Mouse (Mus musculus) thymus, adult 2 months (tissue): Measurements from ENCODE around the gene Hfe2. TPM values are rescaled to one million over a fixed set of nuclear protein-coding genes. Genes with fewer than 3 reads are reported as not detected.
"Not testable (repeated sequence)": the region's sequence is repeated elsewhere in the genome, so short reads cannot be mapped to it uniquely, and the experiment has no call there.

Experiments
- DNase-seq: peaks from one replicate; pipeline ENCODE4 v3.0.0; 2021
- H3K27ac ChIP-seq: fragments of 200-500 bp; 2 replicates; pipeline ENCODE4 v1.5.1; 2012; ENCODE audit warnings: low read length, control low read depth; ENCODE audit not compliant: control insufficient read depth, insufficient read depth
- H3K27me3 ChIP-seq: fragments of 200-500 bp; 2 replicates; pipeline ENCODE4 v1.6.1; 2012; ENCODE audit warnings: mild to moderate bottlenecking, low read length, moderate library complexity, mixed read lengths; ENCODE audit not compliant: control insufficient read depth, insufficient read depth
- H3K36me3 ChIP-seq: fragments of 200-500 bp; 2 replicates; pipeline ENCODE4 v1.6.1; 2012; ENCODE audit warnings: mild to moderate bottlenecking, low read length, moderate library complexity; ENCODE audit not compliant: control insufficient read depth, insufficient read depth
- H3K4me1 ChIP-seq: fragments of 200-500 bp; replicated peaks from 2 replicates; pipeline ENCODE4 v1.6.1; 2012; ENCODE audit warnings: low read length; ENCODE audit not compliant: control insufficient read depth, insufficient read depth
- H3K4me3 ChIP-seq: fragments of 200-500 bp; 2 replicates; pipeline ENCODE4 v1.5.1; 2012; ENCODE audit warnings: mild to moderate bottlenecking, low read length, control low read depth, moderate library complexity; ENCODE audit not compliant: control insufficient read depth, insufficient read depth
- CTCF ChIP-seq: fragments of 200-500 bp; IDR thresholded peaks from 2 replicates; pipeline ENCODE4 v1.5.1; 2012; ENCODE audit warnings: mild to moderate bottlenecking, control low read depth, low read length, moderate library complexity, borderline replicate concordance; ENCODE audit not compliant: control insufficient read depth, poor library complexity, insufficient read depth; ENCODE audit errors: extremely low read depth
- POLR2A ChIP-seq: fragments of 200-500 bp; IDR thresholded peaks from 2 replicates; pipeline ENCODE4 v1.6.1; 2012; ENCODE audit warnings: mild to moderate bottlenecking, low read length, control low read depth, moderate library complexity; ENCODE audit not compliant: control insufficient read depth, poor library complexity, insufficient read depth; ENCODE audit errors: extremely low read depth
- WGBS: fragments of 180-500 bp; shearing (Covaris S2); methylation state at CpG from one replicate; pipeline ENCODE4 v1.1.7; 2018; 5-methylcytosine and 5-hydroxymethylcytosine counted together
- polyA plus RNA-seq: library from polyadenylated mRNA; depleted of rRNA; stranded (reverse); fragments of >200 nt; gene quantifications from 2 replicates; pipeline ENCODE4 v1.2.3, GENCODE M21; 2012

Hfe2 gene
- polyA plus RNA-seq, 1 experiment: 10.4 TPM

DNA sequence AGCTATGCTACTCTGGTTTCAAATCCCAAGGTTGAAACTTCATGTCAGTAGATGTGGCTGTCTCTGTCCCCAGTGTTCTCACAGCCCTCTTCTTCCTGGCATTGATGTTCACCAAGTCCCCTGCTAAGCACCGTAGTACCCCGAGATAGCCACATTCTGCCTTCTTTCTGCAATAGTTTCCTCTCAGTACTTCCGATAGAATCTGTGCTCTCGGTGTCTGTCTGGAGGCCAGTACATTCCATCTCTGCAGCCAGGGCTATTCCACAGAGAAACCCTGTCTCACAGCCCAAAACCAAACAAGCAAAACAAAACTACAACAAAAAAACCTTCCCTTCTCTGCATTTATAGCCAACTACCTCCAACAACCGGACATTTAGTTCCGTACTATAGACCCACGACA lies 28.8 kb upstream of the Hfe2 start:
- H3K36me3 ChIP-seq: no peaks in the 10 kb centered on the region
- peaks cover 4% of the 10 kb centered on the region for H3K4me1 ChIP-seq
- no peak overlapping the region for H3K4me3 ChIP-seq
- TF ChIP-seq POLR2A (no peak), CTCF (no peak)
- WGBS: 93% methylated on average over 7 of the region's 7 CpGs
- DNase-seq: no peak
- H3K27me3 ChIP-seq: no peaks in the 10 kb centered on the region
- no peak overlapping the region for H3K27ac ChIP-seq

DNA sequence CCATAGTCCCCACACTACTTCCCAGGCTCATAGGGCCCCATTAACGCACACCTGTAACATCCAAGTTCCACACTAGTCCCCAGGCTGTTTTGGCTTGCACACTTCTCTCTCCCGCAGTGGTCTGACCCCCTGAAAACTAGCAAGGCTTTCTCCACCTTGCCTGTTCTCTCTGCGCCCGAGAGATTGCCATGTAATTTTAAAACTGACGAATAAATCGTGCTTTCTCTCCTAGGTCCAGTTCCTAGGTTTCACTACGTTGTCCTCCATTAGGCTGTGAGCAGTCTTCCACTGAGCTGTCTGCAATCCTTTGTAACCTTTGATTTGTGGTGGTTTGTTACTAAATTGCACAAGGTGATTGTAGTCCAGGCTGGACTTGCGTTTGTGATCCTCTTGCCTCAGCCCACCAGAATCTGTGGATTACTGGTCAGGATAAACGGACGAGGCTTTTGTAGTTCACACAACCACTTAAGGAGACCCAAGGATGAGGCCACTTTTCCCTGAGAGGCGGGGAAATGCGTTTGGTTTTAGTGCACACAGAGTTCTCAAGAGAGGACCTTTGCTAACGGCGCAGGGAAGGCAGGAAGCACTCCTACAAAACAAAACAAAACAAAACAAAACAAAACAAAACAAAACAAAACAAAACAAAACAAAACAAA lies 28.2 kb upstream of the Hfe2 start:
- H3K4me1 ChIP-seq, H3K4me3 ChIP-seq, H3K36me3 ChIP-seq, H3K27me3 ChIP-seq, DNase-seq, H3K27ac ChIP-seq: not testable (repeated sequence)
- WGBS: 82% methylated on average over 14 of the region's 14 CpGs

DNA sequence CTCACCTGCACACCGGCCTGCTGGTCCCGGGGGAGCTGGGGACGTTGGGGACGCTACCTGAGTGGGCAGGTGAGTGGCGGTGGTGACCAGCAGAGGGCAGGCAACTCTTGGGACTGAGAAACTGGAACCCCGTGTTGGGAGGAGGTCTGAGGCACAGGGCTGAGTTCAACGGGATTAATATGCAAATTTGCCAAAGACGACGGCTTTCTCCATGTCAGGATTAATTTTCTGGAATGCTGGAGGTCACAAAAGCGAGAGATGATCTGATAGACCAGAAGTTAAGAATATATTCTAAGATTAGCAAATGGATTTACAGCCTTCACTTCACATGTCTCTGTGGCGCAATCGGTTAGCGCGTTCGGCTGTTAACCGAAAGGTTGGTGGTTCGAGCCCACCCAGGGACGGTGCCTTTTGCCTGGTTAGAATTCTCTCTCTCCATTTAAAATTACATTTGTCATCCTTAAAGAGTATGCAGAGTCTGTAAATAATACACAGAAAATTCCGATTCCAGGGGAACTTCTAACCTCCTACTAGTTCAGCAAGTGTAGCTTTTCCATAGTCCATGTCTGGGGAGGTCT lies 27.4 kb upstream of the Hfe2 start:
- Histone ChIP-seq H3K27me3 (no peaks in the 10 kb centered on the region), H3K27ac (no peak overlapping the region), H3K4me3 (peak overlapping the region; percentile 36), H3K36me3 (no peaks in the 10 kb centered on the region), H3K4me1 (peaks cover 4% of the 10 kb centered on the region)
- DNase-seq: peak; percentile 77
- TF ChIP-seq CTCF: peak; percentile 74; the same call in 1 of the 2 replicates
- no peak for TF ChIP-seq POLR2A
- WGBS: 2% methylated on average over 19 of the region's 19 CpGs

DNA sequence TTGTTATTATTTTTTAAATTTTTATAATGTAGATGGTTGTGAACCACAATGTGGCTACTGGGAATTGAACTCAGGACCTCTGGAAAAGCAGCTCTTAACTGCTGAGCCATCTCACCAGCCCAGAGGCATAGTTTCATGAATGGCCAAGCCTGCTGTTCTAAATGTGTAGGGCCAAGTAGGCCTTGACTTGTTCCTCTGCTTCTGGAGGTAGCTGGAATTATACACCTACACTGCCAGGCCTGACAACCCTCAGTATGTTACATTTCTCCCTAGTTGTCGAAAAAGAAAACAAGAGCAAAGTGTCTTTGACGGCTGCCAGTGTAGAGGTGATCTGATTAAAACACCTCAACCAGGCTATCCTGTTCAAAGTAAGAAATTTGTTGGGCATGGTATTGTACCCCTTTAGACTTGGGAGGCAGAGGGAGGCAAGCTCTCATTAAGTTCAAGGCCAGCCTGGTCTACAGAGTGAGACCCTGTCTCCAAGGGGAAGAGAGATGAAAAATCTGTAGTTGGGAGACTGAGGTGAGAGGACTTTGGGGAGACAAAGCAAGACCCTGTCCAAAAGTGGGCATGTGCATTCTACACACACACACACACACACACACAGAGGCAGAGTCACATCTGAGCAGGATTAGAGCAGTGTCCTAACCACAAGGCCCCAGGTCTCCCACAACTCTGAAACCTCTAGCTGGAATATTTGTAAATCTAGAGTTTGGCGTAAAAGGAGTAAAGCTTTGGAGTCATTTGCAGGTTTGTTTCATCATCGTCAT lies 26.3 kb upstream of the Hfe2 start:
- Histone ChIP-seq H3K27ac (no peak overlapping the region), H3K27me3 (no peaks in the 10 kb centered on the region), H3K4me1 (peaks cover 4% of the 10 kb centered on the region), H3K4me3 (no peak overlapping the region), H3K36me3 (no peaks in the 10 kb centered on the region)
- TF ChIP-seq CTCF: no peak
- TF ChIP-seq POLR2A: no peak
- no peak for DNase-seq
- 93% methylated on average over 4 of the region's 4 CpGs for WGBS

DNA sequence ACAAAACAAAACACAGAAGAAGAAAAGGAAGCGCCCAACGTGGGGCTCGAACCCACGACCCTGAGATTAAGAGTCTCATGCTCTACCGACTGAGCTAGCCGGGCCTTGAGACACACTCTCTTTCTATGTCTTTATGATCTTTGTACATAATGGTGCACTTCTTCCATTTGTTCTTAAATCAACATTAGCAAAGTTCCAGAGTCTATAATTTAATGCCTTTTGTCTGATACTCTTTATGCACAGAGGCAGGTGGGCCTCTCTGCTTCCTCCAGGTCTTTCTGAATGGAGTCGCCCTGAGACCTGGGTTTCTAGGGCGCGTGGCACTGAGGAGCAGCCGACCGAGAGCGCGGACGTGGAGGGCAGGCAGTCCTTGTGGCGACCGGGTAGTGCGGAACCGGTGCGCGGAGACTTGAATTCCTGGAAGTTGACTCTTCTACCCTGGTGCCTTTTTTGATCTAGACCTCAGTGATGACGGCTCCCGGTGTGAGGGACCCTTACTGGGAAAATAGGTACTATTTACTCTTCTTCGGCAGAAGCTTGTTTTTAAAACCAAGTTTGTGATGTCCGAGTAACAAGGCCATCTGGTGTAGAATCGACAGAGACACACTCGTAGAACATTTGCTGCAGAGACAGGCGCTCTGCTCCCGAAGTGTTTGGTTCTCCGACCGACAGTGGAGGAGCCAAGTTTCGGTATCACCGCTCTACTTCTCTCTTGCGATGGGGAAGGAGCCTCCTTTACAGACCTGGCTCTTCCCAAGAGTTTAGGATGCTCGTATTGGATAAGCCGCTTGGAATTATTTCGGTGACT lies 25.3 kb upstream of the Hfe2 start:
- no peaks in the 10 kb centered on the region for H3K36me3 ChIP-seq
- peak overlapping the region; percentile 73 for H3K4me3 ChIP-seq
- WGBS: under 1% methylated on average over 36 of the region's 36 CpGs
- peak; percentile 78 for DNase-seq
- TF ChIP-seq POLR2A: no peak
- TF ChIP-seq CTCF: no peak
- H3K27me3 ChIP-seq: no peaks in the 10 kb centered on the region
- H3K27ac ChIP-seq: peak overlapping the region; percentile 78
- peaks cover 4% of the 10 kb centered on the region for H3K4me1 ChIP-seq

DNA sequence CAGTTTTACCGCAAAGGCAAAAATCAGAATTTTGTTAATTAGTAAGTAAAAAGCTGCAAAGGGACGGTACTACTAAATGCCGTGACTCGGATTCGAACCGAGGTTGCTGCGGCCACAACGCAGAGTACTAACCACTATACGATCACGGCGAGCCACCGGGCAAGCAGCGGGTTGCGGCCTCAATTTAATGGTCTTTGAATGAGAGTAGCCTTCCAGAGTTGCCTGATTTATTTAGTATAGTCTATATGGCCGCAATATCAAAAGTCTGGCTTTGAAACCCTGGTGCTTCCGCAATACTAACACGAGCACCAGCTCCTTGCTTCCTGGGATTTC lies 24.7 kb upstream of the Hfe2 start:
- peak overlapping the region; percentile 73 for H3K4me3 ChIP-seq
- peaks cover 4% of the 10 kb centered on the region for H3K4me1 ChIP-seq
- no peaks in the 10 kb centered on the region for H3K36me3 ChIP-seq
- under 1% methylated on average over 17 of the region's 17 CpGs for WGBS
- TF ChIP-seq POLR2A (no peak), CTCF (no peak)
- no peaks in the 10 kb centered on the region for H3K27me3 ChIP-seq
- DNase-seq: peak; percentile 85
- H3K27ac ChIP-seq: peak overlapping the region; percentile 96
